Mouse (Mus musculus): ENCODE data around the gene Vav2. TPM values are rescaled to one million over a fixed set of nuclear protein-coding genes. Genes with fewer than 3 reads are reported as not detected.

The Vav2 gene
- total RNA-seq, 2 experiments from 2014 or later = 10.2 to 10.5 TPM

DNA sequence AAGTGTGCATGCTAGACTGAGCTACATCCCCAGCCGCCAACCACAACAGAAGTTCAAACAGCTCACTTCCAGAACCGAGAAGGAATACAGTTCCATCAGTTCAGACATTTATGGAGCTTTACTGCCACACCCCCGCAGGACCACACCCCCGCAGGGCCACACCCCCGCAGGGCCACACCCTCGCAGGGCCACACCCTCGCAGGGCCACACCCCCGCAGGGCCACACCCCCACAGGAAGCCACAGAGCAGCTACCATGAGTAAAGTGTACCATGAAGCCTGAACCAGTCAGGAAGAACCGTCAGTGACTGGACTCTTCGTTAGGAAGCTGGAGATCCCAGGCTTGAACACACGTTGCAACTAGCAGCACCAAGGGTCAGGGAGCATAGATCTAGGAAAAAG, 11.4 kb upstream of the Vav2 start:
- Histone ChIP-seq H3K4me3 (no peak overlapping the region), H3K27ac (no peak overlapping the region)
- no peak for DNase-seq (ENCODE audit: extremely low spot score in 1 of 2, low spot score in 2 of 2)
- no peak for TF ChIP-seq CTCF (IDR thresholded peaks at IDR 0.05)
- intact Hi-C loops (cut with DNase I) = no loop called here

DNA sequence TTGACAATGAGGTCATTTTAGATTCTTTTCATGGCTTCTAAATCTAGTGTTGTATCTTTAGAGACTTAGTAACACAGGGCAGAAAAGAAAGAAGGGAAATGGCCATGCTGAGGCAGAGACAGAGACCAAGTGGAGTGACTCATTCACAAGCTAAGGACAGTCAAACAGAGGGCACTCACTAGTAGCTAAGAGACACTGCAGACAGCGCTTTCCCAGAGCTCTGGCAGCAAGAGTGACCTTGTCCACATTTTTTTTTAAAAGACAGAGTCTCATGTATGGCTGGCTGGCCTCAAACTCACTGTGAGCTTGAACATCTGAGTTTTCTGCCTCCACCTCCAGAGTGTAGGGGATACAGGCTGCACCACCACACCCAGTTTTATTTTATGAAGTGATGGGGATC, 11.0 kb upstream of the Vav2 start:
- intact Hi-C loops (cut with DNase I) = no loop called here
- H3K27ac ChIP-seq = no peak overlapping the region
- TF ChIP-seq CTCF (IDR thresholded peaks at IDR 0.05) = no peak
- DNase-seq (ENCODE audit: extremely low spot score in 1 of 2, low spot score in 2 of 2) = no peak
- H3K4me3 ChIP-seq = no peak overlapping the region

DNA sequence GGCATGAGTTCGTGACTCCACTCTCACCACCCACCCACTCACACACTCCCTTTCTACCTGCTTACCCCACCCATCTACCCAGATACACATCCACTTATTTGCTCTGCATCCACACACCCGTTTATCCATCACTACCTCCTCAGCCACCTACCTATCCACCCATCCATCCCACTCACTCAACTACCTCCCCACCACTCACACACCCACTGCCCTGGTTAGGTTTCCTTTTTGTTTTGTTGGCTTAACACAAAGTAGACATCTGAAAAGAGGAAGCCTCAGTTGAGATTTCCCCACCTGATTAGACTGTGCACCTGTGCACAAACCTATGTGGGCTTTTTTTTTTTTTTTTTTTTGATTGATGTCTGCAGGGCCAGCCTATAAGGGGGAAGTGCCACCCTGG, 5.8 kb upstream of the Vav2 start:
- DNase-seq (ENCODE audit: extremely low spot score in 1 of 2, low spot score in 2 of 2) = no peak
- TF ChIP-seq CTCF (IDR thresholded peaks at IDR 0.05) = no peak
- Histone ChIP-seq H3K4me3 (no peak overlapping the region), H3K27ac (no peak overlapping the region)
- intact Hi-C loops (cut with DNase I) = no loop called here

DNA sequence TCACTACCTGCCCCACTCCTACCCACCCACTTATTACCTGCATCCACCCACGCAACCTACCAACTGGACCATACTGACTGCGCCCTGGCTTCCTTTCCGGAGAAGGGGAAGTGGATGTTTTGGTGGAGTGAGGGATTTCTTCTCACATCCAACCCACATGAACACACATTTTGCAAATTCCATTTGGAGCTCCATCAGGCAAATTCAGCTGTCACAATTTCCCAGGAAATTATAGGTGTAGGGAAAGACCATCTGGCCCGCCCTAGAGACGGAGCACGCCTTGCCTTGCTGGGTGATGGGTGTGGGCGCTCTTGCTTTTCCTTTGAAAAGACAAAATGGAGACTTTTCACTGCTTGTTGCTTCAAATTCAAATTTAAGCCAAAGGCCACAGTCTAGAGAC, 3.8 kb upstream of the Vav2 start:
- no peak overlapping the region for H3K4me3 ChIP-seq
- intact Hi-C loops (cut with DNase I) = no loop called here
- no peak overlapping the region; the same call in 1 of the 2 replicates for H3K27ac ChIP-seq
- no peak for TF ChIP-seq CTCF (IDR thresholded peaks at IDR 0.05)
- peak in 1 of 2 experiments; percentile 50 for DNase-seq (ENCODE audit: extremely low spot score in 1 of 2, low spot score in 2 of 2)

DNA sequence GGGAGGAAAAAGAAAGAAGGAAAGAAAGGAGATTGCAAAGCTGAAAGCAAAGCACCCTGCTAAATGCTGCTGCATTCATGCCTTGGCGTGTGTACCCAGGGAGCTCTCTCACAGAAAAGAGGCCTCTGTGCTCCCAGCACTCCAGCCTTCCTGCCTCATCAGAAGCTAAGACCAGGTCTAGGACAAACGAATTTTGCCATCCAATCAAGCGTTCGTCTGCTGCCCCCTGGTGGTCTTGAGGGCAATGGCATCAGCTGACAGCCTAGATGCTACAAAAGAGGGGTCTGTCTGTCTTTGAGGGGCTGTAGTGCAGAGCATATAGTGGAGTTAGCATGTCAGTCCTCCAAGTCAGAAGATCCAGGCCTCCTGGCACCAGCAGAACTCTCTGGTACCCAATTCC, 1.2 kb upstream of the Vav2 start:
- peak; percentile 76 to 82 for DNase-seq (ENCODE audit: extremely low spot score in 1 of 2, low spot score in 2 of 2)
- H3K27ac ChIP-seq = no peak overlapping the region
- TF ChIP-seq CTCF (IDR thresholded peaks at IDR 0.05) = peak; percentile 99
- H3K4me3 ChIP-seq = no peak overlapping the region
- intact Hi-C loops (cut with DNase I) = loop anchor here (1.0 to 2.0 kb wide), 2 partner anchors 139 to 147 kb away; no protein-coding TSS in a partner anchor

DNA sequence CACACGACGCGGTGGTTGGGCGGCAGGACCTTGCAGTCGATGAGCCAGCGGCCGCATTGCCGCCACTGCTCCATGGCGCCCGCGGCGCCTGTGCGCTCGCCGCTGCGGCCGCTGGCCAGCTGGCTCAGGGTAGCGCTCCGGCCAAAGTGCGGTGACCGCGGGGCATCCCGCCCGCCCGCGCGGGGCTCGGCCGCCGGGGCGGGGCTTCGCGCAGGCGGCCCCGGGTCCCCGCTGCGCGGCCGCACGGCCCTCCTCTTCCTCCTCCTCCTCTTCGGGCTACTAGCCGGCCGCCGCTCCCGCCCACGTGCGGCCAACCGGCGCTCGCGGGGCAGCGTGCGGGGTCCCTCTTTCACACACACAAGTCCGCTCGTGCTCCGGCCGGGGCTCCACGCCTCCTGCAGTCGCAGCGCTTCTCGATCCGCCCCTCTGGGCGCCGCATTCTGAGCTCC, 403 bp downstream of the Vav2 start:
- DNase-seq (ENCODE audit: extremely low spot score in 1 of 2, low spot score in 2 of 2) = no peak
- Histone ChIP-seq H3K27ac (peak overlapping the region; percentile 77; the same call in 1 of the 2 replicates), H3K4me3 (peak overlapping the region; percentile 85)
- intact Hi-C loops (cut with DNase I) = no loop called here
- TF ChIP-seq CTCF (IDR thresholded peaks at IDR 0.05) = no peak

DNA sequence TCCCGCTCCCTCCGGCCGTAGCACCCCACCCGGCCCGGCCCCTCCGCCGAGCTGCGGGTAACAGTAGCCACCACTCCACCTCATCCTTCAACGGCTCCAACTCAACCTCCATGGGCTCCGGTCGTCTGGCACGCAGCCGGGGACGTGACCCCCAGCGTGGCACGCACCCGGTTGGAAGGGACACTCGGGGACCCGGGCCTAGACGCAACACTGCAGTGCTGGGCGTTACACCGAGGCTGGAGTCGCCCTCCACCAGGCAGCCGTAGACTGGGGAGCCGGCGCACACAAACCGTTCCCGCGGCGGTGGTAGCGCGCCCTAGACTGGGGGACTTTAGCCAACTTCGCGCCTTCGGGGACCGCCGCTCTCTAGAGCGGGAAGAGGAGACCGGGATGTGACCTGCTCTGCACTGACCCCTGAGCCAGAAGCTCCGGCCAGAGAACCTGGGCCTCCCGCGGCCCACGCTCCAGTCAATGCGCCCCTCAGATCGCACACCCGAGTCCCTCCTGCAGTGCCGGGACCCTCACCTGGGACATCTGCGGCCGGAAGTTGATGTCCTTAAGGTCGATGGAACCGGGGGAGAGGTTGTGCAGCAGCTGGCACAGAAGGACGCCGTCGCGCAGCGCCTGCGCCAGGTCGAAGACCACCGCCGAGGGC, 955 bp downstream of the Vav2 start:
- peak overlapping the region; percentile 85 for H3K4me3 ChIP-seq
- TF ChIP-seq CTCF (IDR thresholded peaks at IDR 0.05) = no peak
- no peak for DNase-seq (ENCODE audit: extremely low spot score in 1 of 2, low spot score in 2 of 2)
- intact Hi-C loops (cut with DNase I) = no loop called here
- H3K27ac ChIP-seq = no peak overlapping the region

DNA sequence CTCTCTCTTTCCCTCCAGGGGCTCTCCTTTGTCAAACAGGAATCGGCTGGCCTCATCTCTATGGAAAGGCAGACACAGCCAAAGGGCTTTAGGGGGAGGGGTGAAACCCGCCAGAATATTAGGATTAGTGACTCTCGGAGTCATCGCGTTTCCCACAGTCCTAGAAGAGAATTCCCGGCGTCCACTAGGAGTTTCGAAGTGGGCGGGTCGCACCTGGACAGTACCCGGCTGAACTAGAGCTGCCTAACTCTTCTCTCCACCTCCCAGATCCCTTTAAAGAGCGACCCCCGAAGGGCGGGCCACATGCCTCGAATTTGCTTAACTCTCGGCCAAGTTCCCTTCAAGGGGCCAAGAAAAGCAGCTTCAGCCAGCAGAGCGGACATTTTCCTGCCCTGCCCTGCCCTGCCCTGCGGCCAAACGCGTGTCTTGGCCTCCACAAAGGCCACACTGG, 1.6 kb downstream of the Vav2 start:
- H3K27ac ChIP-seq = no peak overlapping the region
- DNase-seq (ENCODE audit: extremely low spot score in 1 of 2, low spot score in 2 of 2) = no peak
- intact Hi-C loops (cut with DNase I) = no loop called here

DNA sequence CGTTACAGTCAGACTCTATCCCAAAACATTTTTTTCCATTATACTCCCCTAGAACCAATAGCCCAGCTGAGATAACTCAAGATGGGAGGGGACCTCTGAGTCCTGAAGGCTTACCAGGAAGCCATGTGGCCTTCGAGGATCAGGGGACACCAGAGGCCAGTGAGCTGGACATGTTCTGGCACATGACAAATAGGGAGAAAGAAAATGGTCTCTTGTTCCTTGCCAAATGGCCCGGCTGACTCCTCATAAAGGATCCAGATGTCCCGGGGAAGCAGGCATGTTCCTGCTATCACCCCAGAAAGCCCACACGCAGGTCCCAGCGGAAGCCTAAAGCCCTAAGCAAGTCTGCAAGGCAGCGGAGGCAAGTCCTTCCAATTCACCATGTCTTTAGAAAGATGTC, 3.2 kb downstream of the Vav2 start:
- intact Hi-C loops (cut with DNase I) = no loop called here
- no peak for DNase-seq (ENCODE audit: extremely low spot score in 1 of 2, low spot score in 2 of 2)
- no peak for TF ChIP-seq CTCF (IDR thresholded peaks at IDR 0.05)
- no peak overlapping the region for H3K4me3 ChIP-seq
- no peak overlapping the region for H3K27ac ChIP-seq

More for the DNA sequence above, 1.6 kb downstream of the Vav2 start:
- H3K4me3 ChIP-seq = peak overlapping the region; percentile 85
- no peak for TF ChIP-seq CTCF (IDR thresholded peaks at IDR 0.05)

DNA sequence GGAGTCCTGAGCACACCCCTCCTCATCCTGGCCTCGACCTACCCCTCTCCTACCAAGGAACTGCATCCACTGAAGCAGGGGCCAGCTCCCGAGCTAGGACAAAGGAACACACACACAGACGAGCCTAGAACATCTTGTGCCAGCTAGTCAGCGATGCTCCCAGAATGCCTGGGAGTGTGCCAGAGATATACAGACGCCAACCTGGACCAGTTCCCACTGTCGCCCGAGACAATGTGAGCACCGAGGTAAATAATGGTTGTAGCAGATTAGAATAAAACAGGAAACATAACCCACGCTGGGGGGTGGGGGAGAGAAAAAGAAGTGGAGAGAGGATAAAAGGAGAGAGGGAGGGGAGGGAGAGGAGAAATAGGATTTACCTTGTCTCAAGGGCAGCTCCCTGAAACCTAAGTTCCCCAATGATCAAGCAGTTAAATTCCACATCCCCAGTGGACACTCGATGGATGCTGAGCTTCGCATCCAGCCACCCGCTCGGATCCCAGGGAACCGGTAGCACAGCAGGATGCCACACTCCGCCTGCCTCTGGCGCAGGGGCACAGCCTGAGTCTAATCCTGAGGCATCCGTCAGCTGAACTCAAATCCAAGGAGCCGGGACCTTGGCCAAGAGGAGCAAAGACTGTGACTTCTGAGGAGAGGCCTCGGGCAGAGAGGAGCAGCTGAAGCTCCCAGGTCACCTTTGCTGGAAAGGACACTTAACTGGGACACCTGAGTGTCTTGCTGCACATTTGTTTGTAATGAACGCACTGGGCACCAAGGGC, 5.4 kb downstream of the Vav2 start:
- H3K4me3 ChIP-seq = no peak overlapping the region
- intact Hi-C loops (cut with DNase I) = no loop called here
- H3K27ac ChIP-seq = no peak overlapping the region
- TF ChIP-seq CTCF (IDR thresholded peaks at IDR 0.05) = no peak
- DNase-seq (ENCODE audit: extremely low spot score in 1 of 2, low spot score in 2 of 2) = peak; percentile 42 to 50

DNA sequence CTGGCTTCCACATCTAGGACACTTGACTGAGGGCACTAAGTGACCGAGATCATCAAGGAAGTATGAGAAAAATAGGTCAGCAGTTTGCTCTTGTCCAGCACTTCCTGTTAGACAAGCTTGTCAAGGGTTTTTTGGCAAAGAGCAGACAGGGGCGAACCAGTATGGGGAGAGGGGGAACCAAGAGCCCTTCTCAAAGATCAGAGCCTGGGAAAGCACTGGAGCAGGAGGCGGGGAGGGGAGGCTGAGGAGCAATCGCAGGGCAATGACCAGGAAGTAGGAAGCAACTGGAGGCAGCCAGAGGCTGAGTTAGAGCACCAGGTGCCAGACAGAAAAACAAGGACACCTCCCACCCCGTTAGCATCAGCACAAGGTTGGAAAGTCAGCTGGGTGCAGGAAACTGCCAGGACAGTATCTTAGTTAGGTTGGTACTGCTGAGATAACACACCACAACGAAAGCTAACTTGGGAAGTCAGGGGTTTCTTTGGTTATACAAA, 8.2 kb downstream of the Vav2 start:
- DNase-seq (ENCODE audit: extremely low spot score in 1 of 2, low spot score in 2 of 2) = no peak
- TF ChIP-seq CTCF (IDR thresholded peaks at IDR 0.05) = no peak
- intact Hi-C loops (cut with DNase I) = no loop called here
- Histone ChIP-seq H3K4me3 (no peak overlapping the region), H3K27ac (no peak overlapping the region)

DNA sequence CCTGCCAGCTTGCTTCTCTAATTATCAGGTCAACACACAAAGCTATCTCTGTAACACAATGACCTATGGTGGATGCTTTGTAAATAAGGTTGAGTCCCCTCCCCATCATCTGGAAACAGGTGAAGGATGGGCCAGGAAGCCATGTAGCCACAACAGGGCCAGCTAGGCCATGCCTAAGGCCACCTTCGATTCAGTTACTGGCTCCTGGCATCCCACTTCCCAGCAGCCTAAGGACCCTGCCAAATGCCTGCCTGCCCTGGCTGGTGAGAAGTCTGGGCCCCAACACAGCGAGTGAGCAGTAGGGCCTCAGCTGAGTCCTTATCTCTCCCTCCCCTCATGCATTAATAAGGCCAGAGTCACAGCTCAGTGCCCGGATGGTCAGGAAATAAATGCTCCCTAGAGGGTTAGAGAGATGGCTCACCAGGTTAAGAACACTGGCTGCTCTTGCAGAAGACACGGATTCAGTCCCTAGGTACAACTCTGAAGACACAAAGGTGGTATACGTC, 9.1 kb downstream of the Vav2 start:
- TF ChIP-seq CTCF (IDR thresholded peaks at IDR 0.05) = no peak
- DNase-seq (ENCODE audit: extremely low spot score in 1 of 2, low spot score in 2 of 2) = no peak
- H3K27ac ChIP-seq = no peak overlapping the region

More for the DNA sequence above, 9.1 kb downstream of the Vav2 start:
- intact Hi-C loops (cut with DNase I) = no loop called here
- H3K4me3 ChIP-seq = no peak overlapping the region

Measured in left cerebral cortex, adult 2 months (tissue).